Mouse (Mus musculus): ENCODE data around the gene Nxph4. TPM values are rescaled to one million over a fixed set of nuclear protein-coding genes. Genes with fewer than 3 reads are reported as not detected.

Gene Nxph4
- polyA plus RNA-seq, 1 experiment from 2014 or later: 32.1 TPM

GRCm38 (mm10) chr10:127570937-127571641 is 36.7 kb upstream of the Nxph4 start:
- H3K4me3 ChIP-seq (ENCODE audit: low read depth, low read length): no peak overlapping the region
- no peaks in the 10 kb centered on the region for H3K9me3 ChIP-seq (replicated peaks; ENCODE audit: control insufficient read depth, low read length)
- no peak overlapping the region for H3K27ac ChIP-seq (ENCODE audit: low read depth, low read length)
- no peaks in the 10 kb centered on the region for H3K4me1 ChIP-seq (ENCODE audit: control insufficient read depth, insufficient read depth, low read length)
- DNase-seq (ENCODE audit: low spot score): no peak
- no peak overlapping the region for H3K4me2 ChIP-seq (ENCODE audit: low read length)
- H3K9ac ChIP-seq (ENCODE audit: low read length): no peak overlapping the region
- no peak for ATAC-seq
- no peaks in the 10 kb centered on the region for H3K27me3 ChIP-seq (replicated peaks; ENCODE audit: control insufficient read depth, insufficient read depth, low read length)
- peaks cover 94% of the 10 kb centered on the region for H3K36me3 ChIP-seq (ENCODE audit: control insufficient read depth, insufficient read depth, low read length)
- WGBS: 90% methylated on average over 17 of the region's 17 CpGs

DNA sequence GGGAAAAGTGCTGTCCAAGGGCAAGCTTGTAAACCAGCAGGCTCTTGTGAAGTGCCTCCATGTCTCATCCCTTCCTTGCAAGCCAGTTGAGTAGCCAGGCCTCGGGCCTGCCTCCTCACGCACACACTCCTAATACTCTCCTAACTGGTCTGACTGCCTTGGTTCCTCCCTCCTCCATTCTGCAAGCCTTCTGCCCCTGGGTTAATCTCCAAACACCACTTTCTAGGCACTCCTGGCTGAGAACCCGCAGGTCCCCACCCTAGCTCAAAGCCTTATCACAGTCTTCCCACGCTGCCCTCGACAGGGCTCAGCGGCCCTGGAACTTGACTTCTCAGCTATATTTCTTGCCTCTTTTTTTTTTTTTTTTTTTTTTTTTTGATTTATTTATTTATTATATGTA is 36.0 kb upstream of the Nxph4 start:
- Histone ChIP-seq H3K36me3 (ENCODE audit: control insufficient read depth, insufficient read depth, low read length) (peaks cover 93% of the 10 kb centered on the region), H3K27ac (ENCODE audit: low read depth, low read length) (no peak overlapping the region), H3K27me3 (replicated peaks; ENCODE audit: control insufficient read depth, insufficient read depth, low read length) (no peaks in the 10 kb centered on the region), H3K4me1 (ENCODE audit: control insufficient read depth, insufficient read depth, low read length) (no peaks in the 10 kb centered on the region), H3K4me2 (ENCODE audit: low read length) (no peak overlapping the region), H3K4me3 (ENCODE audit: low read depth, low read length) (no peak overlapping the region), H3K9me3 (replicated peaks; ENCODE audit: control insufficient read depth, low read length) (no peaks in the 10 kb centered on the region), H3K9ac (ENCODE audit: low read length) (no peak overlapping the region)
- WGBS: 84% methylated on average over 6 of the region's 6 CpGs
- DNase-seq (ENCODE audit: low spot score): no peak
- no peak for ATAC-seq

- DNase-seq (ENCODE audit: low spot score) (peak; percentile 86), ATAC-seq (peak; percentile 57; the same call in 1 of the 2 replicates)
Measured at GRCm38 (mm10) chr10:127569450-127569849, 35.1 kb upstream of the Nxph4 start.

GRCm38 (mm10) chr10:127566553-127567326 is 32.4 kb upstream of the Nxph4 start:
- Histone ChIP-seq H3K27me3 (replicated peaks; ENCODE audit: control insufficient read depth, insufficient read depth, low read length) (no peaks in the 10 kb centered on the region), H3K4me1 (ENCODE audit: control insufficient read depth, insufficient read depth, low read length) (no peaks in the 10 kb centered on the region), H3K9me3 (replicated peaks; ENCODE audit: control insufficient read depth, low read length) (no peaks in the 10 kb centered on the region), H3K9ac (ENCODE audit: low read length) (no peak overlapping the region), H3K4me2 (ENCODE audit: low read length) (no peak overlapping the region), H3K27ac (ENCODE audit: low read depth, low read length) (no peak overlapping the region), H3K4me3 (ENCODE audit: low read depth, low read length) (no peak overlapping the region), H3K36me3 (ENCODE audit: control insufficient read depth, insufficient read depth, low read length) (peaks cover 90% of the 10 kb centered on the region)
- 95% methylated on average over 28 of the region's 28 CpGs for WGBS
- ATAC-seq: no peak
- no peak for DNase-seq (ENCODE audit: low spot score)

More at GRCm38 (mm10) chr10:127569450-127569849, 35.1 kb upstream of the Nxph4 start:
- no peak overlapping the region for H3K4me3 ChIP-seq (ENCODE audit: low read depth, low read length)
- H3K9ac ChIP-seq (ENCODE audit: low read length): no peak overlapping the region
- H3K36me3 ChIP-seq (ENCODE audit: control insufficient read depth, insufficient read depth, low read length): peaks cover 90% of the 10 kb centered on the region
- H3K4me2 ChIP-seq (ENCODE audit: low read length): no peak overlapping the region
- 24% methylated on average over 3 of the region's 3 CpGs for WGBS
- H3K4me1 ChIP-seq (ENCODE audit: control insufficient read depth, insufficient read depth, low read length): no peaks in the 10 kb centered on the region
- H3K27ac ChIP-seq (ENCODE audit: low read depth, low read length): no peak overlapping the region
- no peaks in the 10 kb centered on the region for H3K27me3 ChIP-seq (replicated peaks; ENCODE audit: control insufficient read depth, insufficient read depth, low read length)
- H3K9me3 ChIP-seq (replicated peaks; ENCODE audit: control insufficient read depth, low read length): no peaks in the 10 kb centered on the region

DNA sequence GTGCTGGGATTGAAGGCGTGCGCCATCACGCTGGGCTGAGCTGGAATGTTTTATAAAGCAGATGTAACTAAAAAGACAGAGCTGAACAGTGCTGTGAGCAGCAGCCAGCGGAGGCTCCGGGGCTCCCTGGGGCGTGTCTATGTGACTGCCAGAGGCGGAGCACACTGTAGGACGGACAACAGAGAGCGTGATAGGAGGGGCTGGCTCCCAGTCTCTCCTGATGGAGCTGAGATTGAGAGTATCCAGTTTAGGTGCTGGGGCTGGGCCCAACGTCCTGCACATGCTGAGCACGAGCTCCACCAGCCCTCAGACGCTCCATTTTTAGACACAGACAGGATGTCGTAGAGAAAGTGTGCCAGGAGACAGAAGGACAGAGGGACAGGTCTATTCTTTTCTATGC is 29.9 kb upstream of the Nxph4 start:
- Histone ChIP-seq H3K36me3 (ENCODE audit: control insufficient read depth, insufficient read depth, low read length) (peaks cover 89% of the 10 kb centered on the region), H3K4me3 (ENCODE audit: low read depth, low read length) (no peak overlapping the region), H3K9ac (ENCODE audit: low read length) (no peak overlapping the region), H3K4me1 (ENCODE audit: control insufficient read depth, insufficient read depth, low read length) (no peaks in the 10 kb centered on the region), H3K4me2 (ENCODE audit: low read length) (no peak overlapping the region), H3K9me3 (replicated peaks; ENCODE audit: control insufficient read depth, low read length) (no peaks in the 10 kb centered on the region), H3K27ac (ENCODE audit: low read depth, low read length) (no peak overlapping the region), H3K27me3 (replicated peaks; ENCODE audit: control insufficient read depth, insufficient read depth, low read length) (no peaks in the 10 kb centered on the region)
- ATAC-seq (no peak), DNase-seq (ENCODE audit: low spot score) (no peak)
- 69% methylated on average over 13 of the region's 13 CpGs for WGBS

DNA sequence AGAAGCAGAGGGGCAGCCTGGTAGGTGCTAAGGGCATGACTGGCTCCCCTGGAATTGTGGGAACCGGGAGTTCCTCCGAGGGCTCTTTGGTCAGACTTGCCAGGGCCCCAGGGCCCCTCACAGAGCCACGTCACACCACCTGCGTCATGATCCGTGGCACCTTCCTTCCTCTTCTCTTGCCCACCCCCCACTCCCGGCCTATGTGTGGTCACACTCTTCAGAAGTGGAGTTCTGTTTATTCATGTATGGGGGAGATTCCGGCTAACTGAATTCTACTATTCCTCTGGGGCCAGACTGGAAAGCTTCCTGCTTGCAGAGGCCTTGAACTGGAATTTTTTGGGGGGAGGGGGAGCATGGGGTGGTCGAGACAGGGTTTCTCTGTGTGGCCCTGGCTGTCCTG is 29.5 kb upstream of the Nxph4 start:
- H3K27ac ChIP-seq (ENCODE audit: low read depth, low read length): no peak overlapping the region
- WGBS: 90% methylated on average over 8 of the region's 8 CpGs
- DNase-seq (ENCODE audit: low spot score): no peak
- no peak overlapping the region for H3K4me2 ChIP-seq (ENCODE audit: low read length)
- H3K27me3 ChIP-seq (replicated peaks; ENCODE audit: control insufficient read depth, insufficient read depth, low read length): no peaks in the 10 kb centered on the region
- no peak overlapping the region for H3K9ac ChIP-seq (ENCODE audit: low read length)
- H3K36me3 ChIP-seq (ENCODE audit: control insufficient read depth, insufficient read depth, low read length): peaks cover 89% of the 10 kb centered on the region
- no peaks in the 10 kb centered on the region for H3K9me3 ChIP-seq (replicated peaks; ENCODE audit: control insufficient read depth, low read length)
- ATAC-seq: no peak
- no peaks in the 10 kb centered on the region for H3K4me1 ChIP-seq (ENCODE audit: control insufficient read depth, insufficient read depth, low read length)
- H3K4me3 ChIP-seq (ENCODE audit: low read depth, low read length): no peak overlapping the region

GRCm38 (mm10) chr10:127561145-127561544 is 26.8 kb upstream of the Nxph4 start:
- Histone ChIP-seq H3K27ac (ENCODE audit: low read depth, low read length) (no peak overlapping the region), H3K9ac (ENCODE audit: low read length) (no peak overlapping the region), H3K4me1 (ENCODE audit: control insufficient read depth, insufficient read depth, low read length) (no peaks in the 10 kb centered on the region), H3K4me3 (ENCODE audit: low read depth, low read length) (no peak overlapping the region), H3K36me3 (ENCODE audit: control insufficient read depth, insufficient read depth, low read length) (peaks cover 94% of the 10 kb centered on the region), H3K27me3 (replicated peaks; ENCODE audit: control insufficient read depth, insufficient read depth, low read length) (no peaks in the 10 kb centered on the region), H3K4me2 (ENCODE audit: low read length) (no peak overlapping the region), H3K9me3 (replicated peaks; ENCODE audit: control insufficient read depth, low read length) (no peaks in the 10 kb centered on the region)
- ATAC-seq (no peak), DNase-seq (ENCODE audit: low spot score) (no peak)

- no peaks in the 10 kb centered on the region for H3K9me3 ChIP-seq (replicated peaks; ENCODE audit: control insufficient read depth, low read length)
- no peak for ATAC-seq
- H3K9ac ChIP-seq (ENCODE audit: low read length): no peak overlapping the region
- no peak for DNase-seq (ENCODE audit: low spot score)
- H3K27ac ChIP-seq (ENCODE audit: low read depth, low read length): no peak overlapping the region
- H3K4me3 ChIP-seq (ENCODE audit: low read depth, low read length): no peak overlapping the region
- WGBS: 90% methylated on average over 13 of the region's 13 CpGs
- peaks cover 98% of the 10 kb centered on the region for H3K36me3 ChIP-seq (ENCODE audit: control insufficient read depth, insufficient read depth, low read length)
- H3K4me2 ChIP-seq (ENCODE audit: low read length): no peak overlapping the region
- H3K27me3 ChIP-seq (replicated peaks; ENCODE audit: control insufficient read depth, insufficient read depth, low read length): no peaks in the 10 kb centered on the region
- no peaks in the 10 kb centered on the region for H3K4me1 ChIP-seq (ENCODE audit: control insufficient read depth, insufficient read depth, low read length)
Measured at GRCm38 (mm10) chr10:127557397-127557796, 23.0 kb upstream of the Nxph4 start.

DNA sequence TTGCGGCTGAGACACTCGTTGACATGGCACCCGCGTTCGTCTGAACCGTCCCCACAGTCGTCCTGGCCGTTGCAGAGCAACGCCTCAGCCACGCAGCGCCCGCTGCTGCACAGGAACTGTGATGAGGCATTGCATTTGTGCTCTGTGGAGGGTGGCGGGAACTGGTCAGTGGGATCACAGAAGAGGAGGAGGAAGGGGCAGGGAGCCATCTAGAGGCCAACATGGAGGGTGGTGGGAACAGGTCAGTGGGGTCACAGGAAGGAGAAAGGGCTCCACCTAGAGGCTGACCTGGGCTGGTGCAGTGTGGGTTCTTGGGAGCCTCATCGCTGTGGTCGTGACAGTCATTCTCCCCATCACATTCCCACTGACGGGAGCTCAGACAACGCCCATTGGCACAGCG is 21.3 kb upstream of the Nxph4 start:
- H3K36me3 ChIP-seq (ENCODE audit: control insufficient read depth, insufficient read depth, low read length): peaks cover 99% of the 10 kb centered on the region
- no peak overlapping the region for H3K4me3 ChIP-seq (ENCODE audit: low read depth, low read length)
- no peak overlapping the region for H3K4me2 ChIP-seq (ENCODE audit: low read length)
- no peak overlapping the region for H3K9ac ChIP-seq (ENCODE audit: low read length)
- no peaks in the 10 kb centered on the region for H3K9me3 ChIP-seq (replicated peaks; ENCODE audit: control insufficient read depth, low read length)
- no peak for DNase-seq (ENCODE audit: low spot score)
- H3K27ac ChIP-seq (ENCODE audit: low read depth, low read length): no peak overlapping the region
- no peaks in the 10 kb centered on the region for H3K4me1 ChIP-seq (ENCODE audit: control insufficient read depth, insufficient read depth, low read length)
- ATAC-seq: no peak; the same call in 1 of the 2 replicates
- WGBS: 66% methylated on average over 18 of the region's 18 CpGs
- H3K27me3 ChIP-seq (replicated peaks; ENCODE audit: control insufficient read depth, insufficient read depth, low read length): no peaks in the 10 kb centered on the region

Measured in forebrain, embryonic 14.5 days (tissue).